Mouse (Mus musculus) brain, embryonic 18.5 days (tissue): ENCODE results near the gene Tmco4.

Source experiments
- DNase-seq: peaks from one replicate; pipeline ENCODE4 v3.0.0-alpha.2; 2012; ENCODE audit warnings: low read depth, low spot score

Tmco4 gene

GRCm38 (mm10) chr4:139091478-139092355, 119.0 kb downstream of the Tmco4 start:
- no peak for DNase-seq

DNA sequence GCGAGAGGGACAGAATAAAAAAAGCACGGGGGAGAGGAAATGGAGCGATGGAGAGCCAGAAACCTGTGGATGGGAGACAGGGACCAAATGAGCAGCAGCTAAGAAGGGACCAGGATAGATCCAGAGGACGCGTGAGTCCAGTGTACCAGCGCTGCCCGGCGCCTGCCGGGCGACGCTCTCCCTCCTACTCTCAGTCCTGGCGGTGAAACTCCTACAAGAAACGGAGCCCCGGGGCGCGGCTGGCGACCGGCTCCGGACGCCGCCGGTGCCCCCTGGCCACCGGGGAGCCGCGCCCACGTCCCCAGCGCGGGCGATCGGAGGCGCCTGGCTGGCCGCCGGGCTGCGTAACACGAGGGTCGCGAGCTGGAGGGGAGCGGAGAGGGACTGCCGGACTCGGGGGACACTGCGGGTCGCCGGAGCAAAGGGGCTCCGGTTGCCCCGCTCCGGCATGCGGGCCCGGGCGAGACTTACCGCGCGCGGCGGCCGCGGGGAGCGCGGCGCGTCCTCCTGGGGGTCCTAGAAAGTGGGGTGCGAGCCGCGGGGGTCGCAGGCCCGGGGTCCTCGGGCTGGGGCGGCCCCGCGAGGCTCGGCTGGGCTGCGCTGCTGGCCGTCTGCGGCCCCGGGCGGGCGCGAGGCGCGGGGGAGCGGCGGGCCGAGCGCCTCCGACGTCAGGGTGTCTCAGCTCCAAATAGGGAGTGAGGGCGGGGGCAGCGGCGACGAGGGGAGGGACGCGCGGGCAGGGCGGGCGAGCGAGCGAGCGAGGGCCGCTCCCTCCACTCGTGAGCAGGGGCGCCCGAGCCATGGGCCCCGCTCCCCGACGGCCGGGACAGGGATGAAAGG, 119.9 kb downstream of the Tmco4 start, which contains the start of gene Nbl1:
Gene Nbl1 (minus strand): TSS at position 638 of the 840 bp plus-strand sequence.
- DNase-seq, result no peak

GRCm38 (mm10) chr4:139093196-139093530, 120.5 kb downstream of the Tmco4 start:
- no peak for DNase-seq

DNA sequence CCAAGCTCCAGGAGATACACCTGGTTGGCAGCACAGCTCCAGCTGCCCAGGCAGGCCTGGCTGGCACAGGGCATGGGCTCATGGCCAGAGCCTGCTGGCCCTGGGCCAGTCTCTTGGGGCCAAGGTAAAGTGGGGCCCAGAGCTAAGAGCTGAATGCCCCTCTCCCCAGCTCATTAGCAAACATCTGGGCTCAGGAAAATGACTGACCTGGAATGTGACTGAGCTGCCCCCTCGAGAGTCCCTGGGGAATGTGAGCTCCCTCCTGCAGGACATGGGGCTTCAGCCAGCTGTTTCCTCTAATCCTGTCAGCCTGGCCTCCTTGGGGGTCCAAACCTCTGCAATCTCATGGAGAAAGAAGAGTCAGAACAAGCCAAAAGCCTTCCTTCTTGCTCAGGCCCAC, 122.7 kb downstream of the Tmco4 start:
- no peak for DNase-seq

GRCm38 (mm10) chr4:139096201-139096600, 123.5 kb downstream of the Tmco4 start:
- DNase-seq, result no peak

- no peak for DNase-seq
Observed at GRCm38 (mm10) chr4:139100326-139100725, 127.6 kb downstream of the Tmco4 start.

- DNase-seq, result no peak
Observed at GRCm38 (mm10) chr4:139101546-139101945, 128.9 kb downstream of the Tmco4 start.

GRCm38 (mm10) chr4:139105453-139105852, 132.8 kb downstream of the Tmco4 start:
- DNase-seq, result no peak
